Mouse (Mus musculus) stomach, postnatal 0 days (tissue): ENCODE measurements around the gene Wasl.

Source experiments
- CTCF ChIP-seq: IDR thresholded peaks from 2 replicates; pipeline ENCODE4 v1.5.1; 2016; ENCODE audit warnings: antibody characterized with exemption, low read depth, mild to moderate bottlenecking, moderate library complexity
- EP300 ChIP-seq: optimal IDR thresholded peaks from 2 replicates; pipeline ENCODE3; 2016; ENCODE audit warnings: antibody characterized with exemption

DNA sequence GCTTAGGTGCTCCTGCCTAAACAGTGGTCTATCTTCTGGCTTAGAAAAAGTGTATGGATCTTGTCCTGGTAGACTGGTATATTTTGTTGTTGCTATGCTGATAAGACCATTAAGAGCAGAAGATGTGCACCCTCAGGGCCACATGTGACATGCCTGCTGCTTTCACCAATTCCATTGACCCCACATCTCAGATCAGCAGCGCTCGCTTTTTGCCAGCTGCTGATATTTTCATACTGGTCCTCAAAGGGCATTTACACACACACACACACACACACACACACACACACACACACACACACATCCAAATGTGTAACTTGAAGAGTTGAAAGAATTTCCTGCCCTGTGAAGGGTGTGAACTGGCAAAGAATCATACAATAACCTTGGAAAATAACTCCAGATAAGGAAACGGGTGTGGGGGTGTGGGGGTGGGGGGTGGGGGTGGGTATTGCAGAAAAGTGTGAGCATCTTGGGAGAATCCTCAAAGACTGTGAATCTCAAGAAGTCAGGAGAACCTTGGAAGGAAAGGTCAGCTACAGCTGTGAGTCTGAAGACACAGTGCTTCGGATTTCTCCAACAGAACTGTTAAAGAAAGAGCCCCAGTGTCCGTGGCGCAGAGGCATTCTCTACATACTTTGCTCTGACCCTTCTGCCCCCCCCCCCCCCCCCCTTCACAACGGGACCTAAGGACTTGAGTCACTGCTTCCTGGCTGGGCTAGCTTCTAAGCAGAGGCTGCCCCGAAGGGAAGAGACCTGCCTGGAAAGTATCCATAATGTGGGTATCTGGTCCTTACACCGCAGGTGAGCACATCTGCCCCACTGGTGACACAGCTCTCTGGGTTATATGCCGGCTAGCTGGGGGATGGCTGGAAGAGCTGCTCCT lies 79.1 kb downstream of the Wasl start:
- TF ChIP-seq CTCF, result no peak
- TF ChIP-seq EP300, result no peak
